Comparison of ENCODE assay signal across 8 mouse cellular contexts in the genomic region with DNA sequence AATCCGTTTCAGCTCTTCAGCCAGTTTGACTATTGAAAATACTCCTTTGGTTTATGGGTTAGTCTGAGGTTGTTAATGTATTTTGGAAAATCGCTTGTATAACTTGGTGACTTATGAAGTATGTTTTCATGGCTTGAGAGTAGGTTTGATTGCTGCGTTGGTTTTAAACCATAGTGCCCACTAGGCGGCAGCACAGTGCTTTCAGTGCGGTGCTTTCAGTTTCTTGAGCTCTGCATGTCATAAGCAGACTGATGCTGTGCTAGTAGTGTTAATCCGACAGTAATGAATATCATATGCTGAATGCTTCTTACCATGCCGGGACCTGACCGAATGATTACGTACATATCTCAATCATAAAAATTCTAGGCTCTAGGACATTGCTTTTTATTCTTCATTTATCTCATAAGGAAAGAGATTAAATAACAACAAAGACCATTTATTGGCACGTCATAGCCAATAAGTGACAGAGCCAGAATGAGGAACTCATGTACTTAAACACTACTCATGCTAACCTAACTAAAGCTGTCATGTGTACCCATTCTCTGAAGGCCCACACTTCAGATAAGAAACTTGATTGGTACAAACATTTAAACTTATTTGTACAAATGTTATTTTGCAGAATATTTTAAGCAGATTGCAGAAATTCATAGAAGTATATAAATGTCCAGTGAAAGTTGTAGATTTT. TPM values are rescaled to one million over a fixed set of nuclear protein-coding genes. Genes with fewer than 3 reads are reported as not detected.
DNase-seq lines count a peak whose midpoint lies in the region; ATAC-seq lines count a peak whose summit lies in the region.

No protein-coding gene starts in this region.

- no peak overlapping the region for H3K4me3 ChIP-seq in kidney, embryonic 16.5 days (ENCODE audit: low read length)
- no peak overlapping the region for H3K4me3 ChIP-seq in liver, embryonic 13.5 days (replicated peaks)
- no peak overlapping the region for H3K4me3 ChIP-seq in neural tube, embryonic 14.5 days (ENCODE audit: low read depth, low read length)

- no peaks in the 10 kb centered on the region for H3K36me3 ChIP-seq in kidney, embryonic 16.5 days (ENCODE audit: insufficient read depth, low read length)
- H3K36me3 ChIP-seq in liver, embryonic 13.5 days: no peaks in the 10 kb centered on the region
- no peaks in the 10 kb centered on the region for H3K36me3 ChIP-seq in neural tube, embryonic 14.5 days (ENCODE audit: control insufficient read depth, insufficient read depth, low read length)

- H3K27ac ChIP-seq in kidney, embryonic 16.5 days (ENCODE audit: low read length): no peak overlapping the region
- H3K27ac ChIP-seq in liver, embryonic 13.5 days: no peak overlapping the region
- H3K27ac ChIP-seq in neural tube, embryonic 14.5 days (ENCODE audit: low read depth, low read length): no peak overlapping the region

- no peaks in the 10 kb centered on the region for H3K27me3 ChIP-seq in kidney, embryonic 16.5 days (ENCODE audit: insufficient read depth, low read length)
- H3K27me3 ChIP-seq in liver, embryonic 13.5 days: no peaks in the 10 kb centered on the region
- H3K27me3 ChIP-seq in neural tube, embryonic 14.5 days (ENCODE audit: control insufficient read depth, insufficient read depth, low read length): no peaks in the 10 kb centered on the region

- H3K4me1 ChIP-seq in kidney, embryonic 16.5 days (ENCODE audit: insufficient read depth, low read length): no peaks in the 10 kb centered on the region
- no peaks in the 10 kb centered on the region for H3K4me1 ChIP-seq in liver, embryonic 13.5 days (replicated peaks)
- H3K4me1 ChIP-seq in neural tube, embryonic 14.5 days (ENCODE audit: control insufficient read depth, insufficient read depth, low read length): no peaks in the 10 kb centered on the region

- H3K4me2 ChIP-seq in kidney, embryonic 16.5 days (replicated peaks; ENCODE audit: low read depth, low read length): no peak overlapping the region
- no peak overlapping the region for H3K4me2 ChIP-seq in liver, embryonic 13.5 days
- H3K4me2 ChIP-seq in neural tube, embryonic 14.5 days (ENCODE audit: low read depth, low read length): no peak overlapping the region

- peak; percentile 100 for ATAC-seq in common myeloid progenitor, adult 5-6 weeks (replicated peaks; ENCODE audit: low read depth, poor library complexity, severe bottlenecking)
- peak; percentile 63; the same call in 1 of the 2 replicates for ATAC-seq in kidney, embryonic 16.5 days (ENCODE audit: low FRiP score, low TSS enrichment)
- ATAC-seq in liver, embryonic 13.5 days (ENCODE audit: low read depth): no peak
- ATAC-seq in neural tube, embryonic 14.5 days (ENCODE audit: low read depth): peak; percentile 56; the same call in 1 of the 2 replicates

- WGBS in kidney, embryonic 16.5 days: 22% methylated on average over 10 of the region's 10 CpGs
- 18% methylated on average over 10 of the region's 10 CpGs for WGBS in liver, embryonic 13.5 days (ENCODE audit: insufficient replicate concordance)
- WGBS in neural tube, embryonic 14.5 days: 25% methylated on average over 10 of the region's 10 CpGs

- DNase-seq in A20 (ENCODE audit: low read depth, low spot score) (peak; percentile 89), adipocyte (ENCODE audit: low spot score) (peak; percentile 93)
- peak; percentile 77 for DNase-seq in gastrocnemius, postnatal 10 days
- peak; percentile 14 for DNase-seq in liver, embryonic 13.5 days
- DNase-seq in testis, postnatal 14 days (ENCODE audit: low spot score): peak; percentile 25

- no peaks in the 10 kb centered on the region for H3K9me3 ChIP-seq in kidney, embryonic 16.5 days (ENCODE audit: low read length)
- no peaks in the 10 kb centered on the region for H3K9me3 ChIP-seq in liver, embryonic 13.5 days (replicated peaks)
- no peaks in the 10 kb centered on the region for H3K9me3 ChIP-seq in neural tube, embryonic 14.5 days (ENCODE audit: control insufficient read depth, low read length)

- H3K9ac ChIP-seq in kidney, embryonic 16.5 days (replicated peaks; ENCODE audit: low read length): no peak overlapping the region
- no peak overlapping the region for H3K9ac ChIP-seq in liver, embryonic 13.5 days
- no peak overlapping the region for H3K9ac ChIP-seq in neural tube, embryonic 14.5 days (replicated peaks; ENCODE audit: low read depth, low read length)

RNA-seq across cellular contexts. Expression of a gene that starts 20.4 kb away (rescaled TPM):
- total RNA-seq in common myeloid progenitor, adult 5-6 weeks (2017): 5.8 and 7.3 TPM in 2 replicates
- total RNA-seq in gastrocnemius, postnatal 10 days (2021): 1 to 10 TPM; 3.0 to 4.1 TPM
- 4.5 and 4.7 TPM in 2 replicates for polyA plus RNA-seq in kidney, embryonic 16.5 days (2015; fragmentation: Nextera tagmentation; extraction: Ambion mirVana)
- polyA plus RNA-seq in liver, embryonic 13.5 days (2015; fragmentation: Nextera tagmentation; extraction: Ambion mirVana): 3.2 and 4.6 TPM in 2 replicates
- 7.5 and 9.7 TPM in 2 replicates for polyA plus RNA-seq in neural tube, embryonic 14.5 days (2014; fragmentation: Nextera tagmentation; extraction: Ambion mirVana)

RNA-seq across cellular contexts. Expression of a gene that starts 38.3 kb away (rescaled TPM):
- total RNA-seq in common myeloid progenitor, adult 5-6 weeks (2017): 10.7 and 14.1 TPM in 2 replicates
- 1 to 10 TPM in 1 of 2 experiments, under 1 TPM in 1; 0.77 to 1.1 TPM for total RNA-seq in gastrocnemius, postnatal 10 days (2021)
- polyA plus RNA-seq in kidney, embryonic 16.5 days (2015; fragmentation: Nextera tagmentation; extraction: Ambion mirVana): 2.5 and 2.7 TPM in 2 replicates
- polyA plus RNA-seq in liver, embryonic 13.5 days (2015; fragmentation: Nextera tagmentation; extraction: Ambion mirVana): 0.23 and 0.25 TPM in 2 replicates
- polyA plus RNA-seq in neural tube, embryonic 14.5 days (2014; fragmentation: Nextera tagmentation; extraction: Ambion mirVana): 0.35 and 0.60 TPM in 2 replicates

Comparison
In these comparisons a context has a peak if more than half of its experiments do, and no peak if none do; other contexts are left out.
1. DNase-seq: peak in every context shown above with its lines; median percentile 93 in adipocyte; 89 in A20; 77 in gastrocnemius, postnatal 10 days; 25 in testis, postnatal 14 days; 14 in liver, embryonic 13.5 days.